Mouse (Mus musculus) MEL (cell line): ENCODE results near the gene Sema3b. TPM values are rescaled to one million over a fixed set of nuclear protein-coding genes. Genes with fewer than 3 reads are reported as not detected.

Experiments
- DNase-seq: peaks from one replicate; pipeline ENCODE4 v3.0.0; 2011; ENCODE audit warnings: low read depth, low spot score
- H3K27ac ChIP-seq: 2 replicates; pipeline ENCODE4 v1.5.1; 2012; ENCODE audit warnings: low read depth, mild to moderate bottlenecking, control low read depth, low read length, moderate library complexity; ENCODE audit not compliant: control insufficient read depth
- H3K27me3 ChIP-seq, 2 experiments: fragments of 150-350 bp in 1 of 2; sonication (generic) in 1 of 2; 2 replicates each; pipeline ENCODE4 v1.6.1; 2012; ENCODE audit warnings: low read length in 2 of 2, mild to moderate bottlenecking in 2 of 2, improper control_type of control experiment in 1 of 2, moderate library complexity in 1 of 2; ENCODE audit not compliant: insufficient read depth in 2 of 2, control insufficient read depth in 1 of 2
- H3K36me3 ChIP-seq, 2 experiments: 2 replicates each; pipeline ENCODE4 v1.6.1; 2012 to 2014; ENCODE audit warnings: low read length in 2 of 2, improper control_type of control experiment in 1 of 2, inconsistent platforms in 1 of 2, mild to moderate bottlenecking in 1 of 2; ENCODE audit not compliant: insufficient read depth in 2 of 2, control insufficient read depth in 1 of 2
- H3K4me1 ChIP-seq, 2 experiments: fragments of 150-350 bp in 1 of 2; sonication (generic) in 1 of 2; 2 replicates each; pipeline ENCODE4 v1.6.1; 2012; ENCODE audit warnings: low read length in 2 of 2, improper control_type of control experiment in 1 of 2, mild to moderate bottlenecking in 1 of 2; ENCODE audit not compliant: insufficient read depth in 2 of 2, control insufficient read depth in 1 of 2
- H3K4me3 ChIP-seq, 2 experiments: fragments of 150-350 bp in 1 of 2; sonication (generic) in 1 of 2; 2 replicates each; pipeline ENCODE4 v1.5.1; 2012; ENCODE audit warnings: low read depth in 2 of 2, low read length in 2 of 2, mild to moderate bottlenecking in 2 of 2, moderate library complexity in 2 of 2, control low read depth in 1 of 2, improper control_type of control experiment in 1 of 2; ENCODE audit not compliant: control insufficient read depth in 1 of 2, insufficient read depth in 1 of 2
- H3K79me2 ChIP-seq: 2 replicates; pipeline ENCODE4 v1.6.1; 2012; ENCODE audit warnings: mild to moderate bottlenecking, low read length, moderate library complexity; ENCODE audit not compliant: control insufficient read depth, poor library complexity, insufficient read depth
- H3K9ac ChIP-seq: 2 replicates; pipeline ENCODE4 v1.6.1; 2012; ENCODE audit warnings: low read depth, mild to moderate bottlenecking, control low read depth, low read length, moderate library complexity; ENCODE audit not compliant: control insufficient read depth, poor library complexity, severe bottlenecking
- H3K9me3 ChIP-seq: fragments of 150-350 bp; sonication (generic); replicated peaks from 2 replicates; pipeline ENCODE4 v1.6.1; 2012; ENCODE audit warnings: mild to moderate bottlenecking, low read length, improper control_type of control experiment, moderate library complexity; ENCODE audit not compliant: insufficient read depth
- BHLHE40 ChIP-seq: IDR thresholded peaks from 2 replicates; pipeline ENCODE4 v1.6.1; 2012; ENCODE audit warnings: low read depth, mild to moderate bottlenecking, inconsistent platforms, low read length, improper control_type of control experiment, borderline replicate concordance
- CTCF ChIP-seq, 3 experiments: IDR thresholded peaks in 2 of 3; conservative IDR thresholded peaks in 1 of 3; 2 replicates each; pipeline ENCODE4 v1.5.1; 2011 to 2012; ENCODE audit warnings: low read length in 3 of 3, low read depth in 2 of 3, mild to moderate bottlenecking in 2 of 3, improper control_type of control experiment in 1 of 3, inconsistent platforms in 1 of 3, mixed read lengths in 1 of 3, moderate library complexity in 1 of 3; ENCODE audit not compliant: control insufficient read depth in 1 of 3, insufficient read depth in 1 of 3, poor library complexity in 1 of 3, severe bottlenecking in 1 of 3
- GABPA ChIP-seq: IDR thresholded peaks from 2 replicates; pipeline ENCODE4 v1.6.1; 2012; ENCODE audit warnings: low read depth, mild to moderate bottlenecking, inconsistent platforms, low read length, improper control_type of control experiment, moderate library complexity
- KAT2A ChIP-seq: conservative IDR thresholded peaks from 2 replicates; pipeline ENCODE4 v1.6.1; 2012; ENCODE audit warnings: low read depth, low read length, improper control_type of control experiment, inconsistent platforms
- MAZ ChIP-seq: IDR thresholded peaks from 2 replicates; pipeline ENCODE4 v1.6.1; 2012; ENCODE audit warnings: low read depth, mild to moderate bottlenecking, inconsistent platforms, low read length, improper control_type of control experiment
- MEF2A ChIP-seq: IDR thresholded peaks from 2 replicates; pipeline ENCODE4 v1.6.1; 2014; ENCODE audit warnings: low read depth, mild to moderate bottlenecking, inconsistent platforms, low read length, improper control_type of control experiment; ENCODE audit not compliant: poor library complexity, insufficient replicate concordance, severe bottlenecking; ENCODE audit errors: extremely low read depth
- MXI1 ChIP-seq: IDR thresholded peaks from 2 replicates; pipeline ENCODE4 v1.6.1; 2011; ENCODE audit warnings: mild to moderate bottlenecking, low read depth, low read length, improper control_type of control experiment
- NELFE ChIP-seq: IDR thresholded peaks from 2 replicates; pipeline ENCODE4 v1.6.1; 2011; ENCODE audit warnings: low read depth, low read length, improper control_type of control experiment
- NRF1 ChIP-seq: IDR thresholded peaks from 2 replicates; pipeline ENCODE4 v1.6.1; 2014; ENCODE audit warnings: low read depth, mild to moderate bottlenecking, inconsistent platforms, low read length, improper control_type of control experiment, moderate library complexity; ENCODE audit not compliant: poor library complexity, insufficient read depth, severe bottlenecking
- POLR2A ChIP-seq, 2 experiments: IDR thresholded peaks; 2 replicates each; pipeline ENCODE4 v1.6.1; 2011 to 2012; ENCODE audit warnings: low read length in 2 of 2, mild to moderate bottlenecking in 2 of 2, control low read depth in 1 of 2, improper control_type of control experiment in 1 of 2, low read depth in 1 of 2, moderate library complexity in 1 of 2; ENCODE audit not compliant: control insufficient read depth in 1 of 2, insufficient read depth in 1 of 2, poor library complexity in 1 of 2
- POLR2AphosphoS2 ChIP-seq: IDR thresholded peaks from 2 replicates; pipeline ENCODE4 v1.6.1; 2011; ENCODE audit warnings: low read length, improper control_type of control experiment
- RCOR1 ChIP-seq: IDR thresholded peaks from 2 replicates; pipeline ENCODE4 v1.6.1; 2012; ENCODE audit warnings: low read depth, mild to moderate bottlenecking, inconsistent platforms, low read length, improper control_type of control experiment
- TBP ChIP-seq: IDR thresholded peaks from 2 replicates; pipeline ENCODE4 v1.8.0; 2011; ENCODE audit warnings: low read depth, low read length, improper control_type of control experiment
- TCF12 ChIP-seq: IDR thresholded peaks from 2 replicates; pipeline ENCODE4 v1.6.1; 2014; ENCODE audit warnings: low read depth, mild to moderate bottlenecking, inconsistent platforms, low read length, improper control_type of control experiment, moderate library complexity
- ZC3H11A ChIP-seq: IDR thresholded peaks from 2 replicates; pipeline ENCODE4 v1.6.1; 2012; ENCODE audit warnings: low read depth, mild to moderate bottlenecking, inconsistent platforms, low read length, improper control_type of control experiment
- ZNF384 ChIP-seq: IDR thresholded peaks from 2 replicates; pipeline ENCODE4 v1.6.1; 2012; ENCODE audit warnings: low read depth, mild to moderate bottlenecking, inconsistent platforms, low read length, improper control_type of control experiment
- polyA plus RNA-seq, 2 experiments: library from polyadenylated mRNA; stranded (reverse) in 1 of 2; unstranded in 1 of 2; fragments of >175 nt in 1 of 2; fragments of >200 nt in 1 of 2; gene quantifications; 2 replicates each; pipeline versions ENCODE4 v1.2.1 to v1.2.4; 2012; ENCODE audit warnings: low replicate concordance in 2 of 2, low read depth in 1 of 2; ENCODE audit not compliant: insufficient read length in 2 of 2, insufficient read depth in 1 of 2, missing spikeins in 1 of 2
- total RNA-seq: library from RNA; depleted of rRNA; stranded (reverse); fragments of 300-350 nt; gene quantifications from 2 replicates; pipeline ENCODE4 v1.2.3, GENCODE M21; 2012

The Sema3b gene
- total and polyA plus RNA-seq, 3 experiments: 0.04 to 0.21 TPM; not detected in 1

GRCm38 (mm10) chr9:107576357-107577107 is 32.5 kb downstream of the Sema3b start, which contains the start of gene Hyal1:
TSS of gene Hyal1 (plus strand) at chr9:107576927.
- peak within 1 kb of the TSS; percentile 56 to 78 for H3K4me3 ChIP-seq
- no peak for TF ChIP-seq KAT2A
- TF ChIP-seq NRF1: 0 out of 2 replicates have a peak, but pooled peaks have one; percentile 3
- TF ChIP-seq NELFE: peak; percentile 49; the same call in 1 of the 2 replicates
- no peak for TF ChIP-seq RCOR1
- no peak for TF ChIP-seq MAZ
- TF ChIP-seq GABPA: no peak
- peak; percentile 57; the same call in 1 of the 2 replicates for TF ChIP-seq POLR2AphosphoS2
- peak; percentile 13; the same call in 1 of the 2 replicates for TF ChIP-seq TCF12
- TF ChIP-seq ZNF384: no peak
- TF ChIP-seq POLR2A (IDR thresholded peaks at IDR 0.05; ENCODE audit: control insufficient read depth in 1 of 2, insufficient read depth in 1 of 2, low read depth in 1 of 2, low read length in 2 of 2, poor library complexity in 1 of 2): peak; percentile 45 to 65; a peak in 2 of 4 replicates
- TF ChIP-seq MXI1: peak; percentile 31; the same call in 1 of the 2 replicates
- peak; percentile 31; the same call in 1 of the 2 replicates for TF ChIP-seq TBP
- DNase-seq: peak; percentile 91
- H3K27ac ChIP-seq: 0 out of 2 replicates have a peak within 1 kb of the TSS, but pooled peaks have one; percentile 10
- H3K79me2 ChIP-seq: peaks cover 10% of the 10 kb centered on the region
- H3K9me3 ChIP-seq: no peaks in the 10 kb centered on the region
- peaks cover 7 to 34% of the 10 kb centered on the region in 2 experiments for H3K4me1 ChIP-seq
- peak within 1 kb of the TSS; percentile 65 for H3K9ac ChIP-seq
- peaks cover 0 to 15% of the 10 kb centered on the region in 2 experiments; a peak in 2 of 4 replicates for H3K36me3 ChIP-seq
- no peaks in the 10 kb centered on the region for H3K27me3 ChIP-seq

GRCm38 (mm10) chr9:107575579-107576356 is 33.3 kb downstream of the Sema3b start:
- Histone ChIP-seq H3K4me1 (peaks cover 10 to 41% of the 10 kb centered on the region in 2 experiments), H3K9ac (no peak overlapping the region)

More at GRCm38 (mm10) chr9:107575579-107576356, 33.3 kb downstream of the Sema3b start:
- Histone ChIP-seq H3K79me2 (peaks cover 2% of the 10 kb centered on the region; the same call in 1 of the 2 replicates), H3K4me3 (no peak overlapping the region), H3K27ac (no peak overlapping the region), H3K9me3 (no peaks in the 10 kb centered on the region), H3K36me3 (peaks cover 0 to 20% of the 10 kb centered on the region in 2 experiments; a peak in 2 of 4 replicates), H3K27me3 (no peaks in the 10 kb centered on the region)
- DNase-seq: no peak
- TF ChIP-seq KAT2A (no peak), MEF2A (no peak), CTCF (IDR thresholded peaks at IDR 0.05 in 2 of 3, conservative IDR thresholded peaks at IDR 0.05 in 1 of 3; ENCODE audit: control insufficient read depth in 1 of 3, insufficient read depth in 1 of 3, low read depth in 2 of 3, low read length in 3 of 3, poor library complexity in 1 of 3, severe bottlenecking in 1 of 3) (no peak), NELFE (no peak), MXI1 (no peak), ZC3H11A (no peak), BHLHE40 (no peak)
